Mouse (Mus musculus) lung, adult 2 months (tissue): ENCODE results near the gene Gm11559.

Source experiments
- CTCF ChIP-seq: fragments of 200-500 bp; IDR thresholded peaks from 2 replicates; pipeline ENCODE4 v1.5.1; 2011; ENCODE audit warnings: mild to moderate bottlenecking, low read length, control low read depth; ENCODE audit not compliant: insufficient read depth
- POLR2A ChIP-seq: fragments of 200-500 bp; IDR thresholded peaks from 2 replicates; pipeline ENCODE4 v1.6.1; 2011; ENCODE audit warnings: low read depth, mild to moderate bottlenecking, control low read depth, low read length, borderline replicate concordance; ENCODE audit errors: extremely low read depth

DNA sequence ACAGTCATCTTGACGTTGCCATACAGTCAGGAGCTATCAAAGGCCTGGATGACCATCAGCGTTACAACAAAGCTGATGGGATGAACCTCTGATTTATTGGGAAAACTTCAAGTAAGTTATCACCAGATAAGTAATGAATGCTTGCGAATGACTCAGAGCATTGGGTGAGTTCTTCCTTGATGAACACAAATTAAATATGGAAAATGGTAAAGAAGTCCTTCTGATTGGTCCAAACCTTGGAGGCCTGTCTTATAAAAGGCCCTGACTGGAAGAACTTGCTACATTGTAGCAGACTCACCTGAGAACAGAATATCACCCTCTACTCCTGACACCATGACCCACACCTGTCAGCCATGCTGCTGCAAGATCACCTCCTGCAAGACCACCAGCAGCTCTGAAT is 50.2 kb downstream of the Gm11559 start, which contains the start of gene Gm11565:
- TF ChIP-seq POLR2A = no peak
- no peak for TF ChIP-seq CTCF
